Mouse (Mus musculus): ENCODE data around the gene C330007P06Rik. TPM values are rescaled to one million over a fixed set of nuclear protein-coding genes. Genes with fewer than 3 reads are reported as not detected.
"Not testable (repeated sequence)": the region's sequence is repeated elsewhere in the genome, so short reads cannot be mapped to it uniquely, and the experiment has no call there.

Gene C330007P06Rik
- total RNA-seq, 2 experiments from 2014 or later = 25.6 to 26.5 TPM

DNA sequence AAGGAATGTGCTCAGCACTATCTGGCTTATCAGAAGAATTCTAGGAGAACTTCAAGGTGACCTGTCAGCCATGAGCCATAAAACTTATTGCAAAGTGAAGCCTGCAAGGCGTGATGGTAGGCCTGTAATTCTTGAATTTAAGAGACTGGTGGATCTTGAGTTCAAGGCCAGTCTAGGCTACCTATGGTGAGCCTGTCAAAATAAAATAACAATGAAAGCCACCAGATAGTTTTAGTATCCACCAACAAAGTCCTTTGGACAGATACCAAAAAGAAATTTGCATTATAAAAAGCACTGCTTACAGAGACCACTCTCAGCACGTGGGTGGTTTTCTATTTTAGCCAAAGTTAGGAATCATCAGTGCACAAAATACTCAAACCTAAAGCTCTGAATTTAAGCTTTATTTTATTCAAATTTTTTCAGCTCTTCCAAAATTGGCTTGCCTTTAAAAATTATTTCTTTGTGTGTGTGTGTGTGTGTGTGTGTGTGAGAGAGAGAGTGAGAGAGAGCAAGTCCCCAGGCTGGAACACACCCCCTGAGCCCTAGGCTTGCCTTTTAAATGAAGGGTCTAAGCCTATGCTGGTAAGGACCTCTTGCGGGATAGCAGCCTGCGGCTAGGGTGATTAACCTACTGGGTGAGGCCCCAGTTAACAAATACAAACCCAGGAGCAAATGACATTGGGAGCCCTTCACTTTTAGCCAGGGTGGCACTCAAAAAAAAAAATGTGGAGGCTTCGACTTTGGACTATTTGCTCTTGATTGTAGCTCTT, 68.3 kb downstream of the C330007P06Rik start:
- DNase-seq = no peak
- intact Hi-C loops (cut with DNase I) = no loop called here

DNA sequence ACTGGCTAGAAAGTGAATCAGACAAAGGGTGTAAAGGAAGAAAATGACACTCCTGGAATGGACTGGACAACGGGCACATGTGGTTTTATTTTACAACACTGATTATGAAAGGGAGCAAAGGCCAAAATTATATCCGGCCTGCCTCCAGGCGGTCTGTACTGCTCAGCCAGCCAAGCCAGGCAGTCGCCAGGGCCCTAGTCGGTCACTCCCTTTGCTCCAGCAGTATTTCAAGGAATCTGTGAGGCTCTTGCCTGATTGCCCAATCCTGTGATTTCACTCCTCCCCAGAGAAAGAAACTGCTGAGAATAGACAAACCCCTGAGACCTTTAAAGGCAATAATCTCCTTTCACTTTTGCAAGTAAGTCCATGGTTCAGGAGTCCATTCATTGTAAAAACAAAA, 69.7 kb downstream of the C330007P06Rik start:
- no peak for DNase-seq
- intact Hi-C loops (cut with DNase I) = no loop called here

DNA sequence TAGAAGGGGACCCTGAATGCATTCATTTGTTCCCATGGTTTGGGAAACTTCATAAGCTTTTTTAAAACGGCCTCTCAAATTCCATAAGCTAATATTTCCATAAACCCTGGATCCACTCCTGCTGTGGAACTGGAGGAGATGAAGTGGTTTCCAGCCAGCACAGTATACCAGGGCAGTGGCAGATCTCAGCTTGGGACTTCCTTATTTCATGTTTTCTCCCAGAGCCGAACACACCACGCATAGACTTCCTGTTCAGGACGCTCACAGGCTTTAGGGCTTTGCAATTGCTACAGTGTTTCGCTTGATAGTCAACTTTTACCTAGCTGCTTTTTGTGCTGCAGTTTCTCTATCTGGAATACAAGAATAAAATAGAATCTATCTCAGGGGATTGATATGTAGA, 70.7 kb downstream of the C330007P06Rik start:
- intact Hi-C loops (cut with DNase I) = no loop called here
- DNase-seq = no peak

DNA sequence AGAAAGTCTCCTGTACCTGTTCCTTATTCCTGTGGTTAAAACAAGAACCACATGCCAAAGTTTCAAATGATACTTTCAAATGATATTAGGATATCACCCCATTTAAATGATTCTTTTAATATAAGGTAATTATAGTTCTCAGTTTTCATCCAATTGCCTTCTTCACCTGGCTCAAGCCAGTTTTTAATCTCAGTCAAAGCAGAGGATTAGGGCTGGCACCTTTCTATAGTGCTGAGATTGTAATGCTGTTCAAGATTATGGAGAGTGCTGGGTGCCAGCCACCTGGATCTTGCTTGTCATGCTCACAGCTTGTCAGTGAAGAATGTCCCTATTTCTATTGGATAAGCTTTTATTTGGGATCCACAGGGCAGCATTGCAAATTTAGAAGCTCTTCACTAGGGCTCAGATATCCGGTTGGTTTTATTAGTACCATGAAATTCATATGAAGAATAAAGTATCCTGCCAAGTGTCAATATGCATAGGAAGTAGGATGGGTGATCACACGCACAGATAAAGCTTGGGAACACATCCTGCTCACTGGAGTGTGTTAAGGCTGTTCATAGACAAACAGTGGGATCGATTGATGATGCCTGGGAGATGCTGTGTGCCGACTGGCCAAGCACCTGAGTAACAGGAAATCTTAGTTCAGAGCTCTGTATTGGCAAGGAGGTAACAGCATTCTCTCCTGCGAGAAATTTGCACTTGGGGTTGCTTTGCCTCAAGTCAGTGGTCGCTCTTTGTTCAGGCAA, 74.6 kb downstream of the C330007P06Rik start:
- DNase-seq = no peak
- intact Hi-C loops (cut with DNase I) = no loop called here

DNA sequence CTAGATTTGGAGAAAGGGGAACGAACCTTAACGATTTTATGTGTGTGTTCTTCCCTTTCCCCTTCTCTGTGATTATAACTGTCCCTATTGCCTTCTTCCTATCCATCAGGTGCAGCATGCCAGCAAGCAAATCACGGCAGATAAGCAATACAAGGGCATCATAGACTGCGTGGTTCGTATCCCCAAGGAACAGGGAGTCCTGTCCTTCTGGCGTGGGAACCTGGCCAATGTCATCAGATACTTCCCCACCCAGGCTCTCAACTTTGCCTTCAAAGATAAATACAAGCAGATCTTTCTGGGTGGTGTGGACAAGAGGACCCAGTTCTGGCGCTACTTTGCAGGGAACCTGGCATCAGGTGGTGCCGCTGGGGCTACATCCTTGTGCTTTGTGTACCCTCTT, 77.2 kb downstream of the C330007P06Rik start:
- DNase-seq; intact Hi-C loops (cut with DNase I): not testable (repeated sequence)

DNA sequence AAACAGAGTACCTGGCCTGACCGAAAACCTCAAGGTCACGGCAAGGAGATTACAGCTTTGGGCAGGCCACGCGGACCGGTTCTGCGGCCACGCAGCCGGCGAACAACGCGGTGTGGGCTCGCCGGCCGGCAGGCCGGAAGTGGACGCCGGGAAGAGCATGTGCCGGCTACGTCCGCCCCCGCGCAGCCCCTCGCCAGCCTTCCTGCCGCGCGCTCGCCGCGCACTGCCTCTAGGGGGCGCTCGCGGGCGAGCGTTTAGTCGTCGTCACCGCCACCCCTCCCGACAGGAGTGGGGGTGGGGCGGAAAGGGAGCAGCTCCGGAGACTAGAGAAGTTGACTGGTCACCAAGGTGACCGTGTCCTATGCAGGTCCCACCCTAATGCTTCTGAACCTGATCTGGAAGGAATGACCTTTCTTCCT, 77.7 kb downstream of the C330007P06Rik start:
- intact Hi-C loops (cut with DNase I) = no loop called here
- peak; percentile 81 for DNase-seq

DNA sequence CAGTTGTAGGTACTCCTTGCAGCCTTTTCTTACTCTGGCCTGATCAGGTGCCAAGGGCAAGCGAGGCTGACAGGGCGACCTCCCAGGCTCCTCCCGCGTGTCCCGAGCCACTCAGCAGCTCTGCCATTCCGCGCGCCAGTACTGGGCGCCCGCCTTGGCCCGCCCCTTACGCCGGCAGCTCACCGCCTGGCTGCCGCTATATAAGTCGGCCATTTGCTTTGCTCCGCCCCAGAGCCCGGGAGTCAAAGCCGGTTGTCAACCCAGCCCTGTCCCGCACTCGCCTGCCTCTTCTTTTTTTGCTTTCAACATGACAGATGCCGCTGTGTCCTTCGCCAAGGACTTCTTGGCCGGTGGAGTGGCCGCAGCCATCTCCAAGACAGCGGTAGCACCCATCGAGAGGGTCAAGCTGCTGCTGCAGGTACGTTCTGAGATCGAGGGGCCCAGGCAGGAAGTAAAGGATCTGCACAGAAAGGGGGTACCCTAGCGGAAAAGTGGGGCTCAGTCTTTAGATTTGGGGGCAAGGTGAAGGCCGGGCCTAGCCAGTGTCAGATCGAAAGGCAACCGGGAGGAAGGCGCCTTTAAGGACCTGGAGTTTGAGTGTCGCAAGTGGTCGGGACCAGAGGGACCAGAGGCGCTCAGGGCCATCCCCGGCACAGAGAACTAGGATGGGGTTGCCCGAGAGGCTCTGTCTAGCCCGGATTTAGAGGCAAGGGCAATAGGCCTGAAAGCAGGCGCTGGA, 78.3 kb downstream of the C330007P06Rik start, which contains the start of gene Slc25a5:
Gene Slc25a5 (plus strand): TSS at position 228 of the 739 bp plus-strand sequence.
- intact Hi-C loops (cut with DNase I) = no loop called here

DNA sequence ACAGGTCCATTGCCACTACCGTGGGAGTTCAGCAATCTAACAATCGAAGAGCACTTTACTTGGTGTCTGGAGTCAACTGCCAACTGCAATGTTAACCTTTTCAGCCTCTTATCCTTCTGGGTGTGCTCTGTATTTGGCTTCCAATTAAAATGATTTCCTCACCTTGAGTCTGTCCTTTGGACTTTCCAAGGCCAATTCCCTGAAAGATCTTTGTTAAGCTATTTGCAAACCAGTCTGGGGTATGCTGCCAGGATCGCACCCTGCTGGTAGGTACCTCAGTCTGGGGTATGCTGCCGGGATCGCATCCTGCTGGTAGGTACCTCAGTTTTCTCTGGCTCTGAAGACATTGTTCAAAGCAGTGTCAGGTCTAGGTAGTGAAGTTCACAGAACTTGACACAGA, 79.3 kb downstream of the C330007P06Rik start:
- intact Hi-C loops (cut with DNase I) = no loop called here
- no peak for DNase-seq

More for the DNA sequence above, 78.3 kb downstream of the C330007P06Rik start, which contains the start of gene Slc25a5:
- peak; percentile 89 for DNase-seq

DNA sequence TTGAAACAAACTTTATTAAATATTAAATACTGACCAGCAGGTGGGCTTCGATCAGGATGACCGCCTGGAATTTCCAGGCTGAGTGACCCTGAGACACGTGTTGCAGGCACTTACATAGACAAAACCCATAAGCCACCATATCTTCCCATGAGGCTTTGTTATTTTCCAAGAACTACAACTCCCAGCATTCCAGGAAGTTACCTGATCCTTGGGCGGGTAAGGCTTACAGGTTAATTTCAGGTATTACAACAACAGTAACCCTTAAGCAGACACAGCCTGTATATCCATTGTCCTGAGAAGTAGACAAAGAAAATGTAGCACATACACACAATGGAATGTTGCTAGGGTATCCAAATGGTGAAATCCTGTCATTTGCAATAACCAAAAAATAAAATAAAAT, 84.6 kb downstream of the C330007P06Rik start:
- DNase-seq = no peak

DNA sequence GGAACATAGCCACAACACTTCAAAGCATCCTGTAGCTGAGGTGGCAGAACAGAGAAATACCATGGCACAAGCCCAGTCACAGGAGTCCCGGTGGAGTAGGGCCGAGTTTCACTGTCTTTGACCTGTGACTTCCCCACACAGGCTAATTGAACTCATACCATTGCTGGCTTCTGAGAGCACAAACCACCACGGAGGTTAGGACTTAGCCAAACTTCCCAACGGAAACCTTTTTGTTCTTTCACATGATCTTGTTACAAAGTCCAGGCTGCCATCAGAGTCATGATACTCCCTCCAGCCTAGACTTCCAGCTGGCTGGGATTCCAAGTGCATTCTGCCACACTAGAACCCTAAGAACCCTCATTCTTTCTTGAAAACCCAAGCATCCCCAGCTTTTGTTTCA, 96.2 kb downstream of the C330007P06Rik start:
- intact Hi-C loops (cut with DNase I) = no loop called here
- no peak for DNase-seq

More for the DNA sequence above, 84.6 kb downstream of the C330007P06Rik start:
- intact Hi-C loops (cut with DNase I) = no loop called here

DNA sequence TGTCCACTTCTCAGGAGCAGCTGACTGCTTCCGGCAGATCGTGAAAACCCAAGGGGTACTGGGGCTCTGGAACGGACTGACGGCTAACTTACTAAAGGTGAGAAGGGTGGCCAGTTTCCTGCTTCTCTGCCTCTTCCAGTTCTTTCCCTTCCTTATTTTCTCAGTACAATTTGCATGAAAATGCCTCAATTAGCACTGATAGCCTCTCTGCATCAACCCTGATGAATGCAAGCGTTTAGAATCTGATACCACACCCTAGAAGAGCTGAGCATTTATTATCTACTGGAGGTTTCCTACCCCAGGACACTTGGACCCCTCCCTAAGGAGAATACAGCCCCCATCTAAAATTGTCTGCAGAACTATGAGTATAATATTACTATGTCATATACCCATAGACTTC, 98.4 kb downstream of the C330007P06Rik start:
- no peak for DNase-seq
- intact Hi-C loops (cut with DNase I) = no loop called here

Other genes starting within 250 kb of the C330007P06Rik start
- 10 to 100 TPM in 1 of 2 experiments, 1 to 10 TPM in 1; 9.8 to 10.1 TPM for gene Akap17b, start 228.7 kb downstream of the C330007P06Rik start, total RNA-seq (2021)
- not detected for gene Slc25a43, start 130.5 kb downstream of the C330007P06Rik start, total RNA-seq (2021)
- 100 to 1,000 TPM; 265 to 267 TPM for gene Slc25a5, start 78.5 kb downstream of the C330007P06Rik start, total RNA-seq (2021)
- gene Ube2a, start 211 bp downstream of the C330007P06Rik start, total RNA-seq (2021) = 10 to 100 TPM; 57.2 to 60.3 TPM
- gene Nkrf, start 28.8 kb upstream of the C330007P06Rik start, total RNA-seq (2021) = 10 to 100 TPM; 26.0 to 26.7 TPM
- gene Sept6, start 117.7 kb upstream of the C330007P06Rik start, total RNA-seq (2021) = 10 to 100 TPM; 91.6 to 96.5 TPM
- gene Sowahd, start 174.7 kb upstream of the C330007P06Rik start, total RNA-seq (2021) = not detected
- 100 to 1,000 TPM; 500 to 550 TPM for gene Rpl39, start 211.3 kb upstream of the C330007P06Rik start, total RNA-seq (2021)
- gene Upf3b, start 236.2 kb upstream of the C330007P06Rik start, total RNA-seq (2021) = 10 to 100 TPM; 23.2 to 27.6 TPM

Data from left cerebral cortex, postnatal 4 days (tissue).